In the genomic region with DNA sequence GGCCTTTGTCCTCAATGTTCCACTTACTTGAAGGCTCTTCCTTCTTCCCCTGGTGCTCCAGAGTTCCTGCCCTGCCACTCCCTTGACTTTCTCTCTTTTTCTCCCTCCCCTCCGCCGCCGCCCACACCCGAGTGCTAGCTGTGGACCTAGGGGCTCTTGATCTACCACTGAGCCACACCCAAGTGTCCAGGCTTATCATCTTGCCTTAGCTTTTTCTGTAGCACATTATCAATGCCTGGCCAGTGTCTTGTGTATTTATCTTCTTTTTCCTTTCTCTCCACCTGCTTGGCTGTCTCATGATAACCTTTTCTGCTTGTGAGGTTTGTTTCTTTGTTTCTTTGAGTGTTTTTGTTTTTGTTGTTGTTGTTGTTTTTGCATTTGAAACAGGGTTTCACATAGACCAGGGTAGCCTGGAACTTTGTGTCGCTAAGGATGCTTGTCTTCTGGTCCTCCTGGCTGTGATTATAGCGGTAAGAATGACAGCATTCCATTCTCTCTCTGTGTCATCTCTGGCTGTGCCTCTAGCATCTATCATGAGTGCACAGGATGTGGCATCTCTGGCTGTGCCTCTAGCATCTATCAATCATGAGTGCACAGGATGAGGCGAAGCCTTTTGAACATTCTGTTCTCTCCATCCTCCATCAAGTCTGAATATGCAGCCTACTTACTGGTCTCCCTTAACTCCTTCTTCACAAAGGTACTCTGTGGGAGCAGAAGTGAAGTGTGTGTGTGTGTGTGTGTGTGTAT, we compare ENCODE assay signal across 10 mouse cellular contexts. TPM values are rescaled to one million over a fixed set of nuclear protein-coding genes. Genes with fewer than 3 reads are reported as not detected.
DNase-seq lines count a peak whose midpoint lies in the region; ATAC-seq and TF ChIP-seq lines count a peak whose summit lies in the region.
"Had no signal": no experiment of that assay in that cellular context is flagged by ENCODE, and none has a peak within 500 bp of the region (broad histone marks: within the 10 kb centered on the region; RNA-seq: fewer than 3 reads in every experiment).

A gene (minus strand): TSS at position 68 of the 747 bp plus-strand sequence.

- H3K9ac ChIP-seq in intestine, postnatal 0 days (ENCODE audit: low read depth, low read length): no peak within 1 kb of the TSS
- H3K9ac ChIP-seq in stomach, embryonic 16.5 days (ENCODE audit: low read length): no peak within 1 kb of the TSS
- H3K9ac ChIP-seq: forebrain, embryonic 13.5 days; limb, embryonic 12.5 days had no signal

- no peak for TF ChIP-seq CTCF in intestine, postnatal 0 days (IDR thresholded peaks at IDR 0.05; ENCODE audit: low read depth)

- no peak within 1 kb of the TSS for H3K4me3 ChIP-seq in megakaryocyte, embryonic 14.5 days (replicated peaks)
- no peak within 1 kb of the TSS for H3K4me3 ChIP-seq in intestine, postnatal 0 days (ENCODE audit: low read depth, low read length)
- H3K4me3 ChIP-seq in stomach, embryonic 16.5 days (replicated peaks; ENCODE audit: low read length): no peak within 1 kb of the TSS
- H3K4me3 ChIP-seq: forebrain, embryonic 13.5 days; limb, embryonic 12.5 days had no signal

- H3K27ac ChIP-seq in intestine, postnatal 0 days (ENCODE audit: low read depth, low read length): no peak within 1 kb of the TSS
- H3K27ac ChIP-seq in stomach, embryonic 16.5 days (ENCODE audit: low read length): no peak within 1 kb of the TSS
- H3K27ac ChIP-seq: forebrain, embryonic 13.5 days had no signal

- H3K36me3 ChIP-seq in megakaryocyte, embryonic 14.5 days (replicated peaks; ENCODE audit: low read length): no peaks in the 10 kb centered on the region
- no peaks in the 10 kb centered on the region for H3K36me3 ChIP-seq in intestine, postnatal 0 days (ENCODE audit: control insufficient read depth, insufficient read depth)
- no peaks in the 10 kb centered on the region for H3K36me3 ChIP-seq in stomach, embryonic 16.5 days (ENCODE audit: control insufficient read depth, insufficient read depth, low read length)
- H3K36me3 ChIP-seq: limb, embryonic 12.5 days had no signal

- peaks cover 12% of the 10 kb centered on the region for H3K9me3 ChIP-seq in megakaryocyte, embryonic 14.5 days
- H3K9me3 ChIP-seq in intestine, postnatal 0 days (ENCODE audit: control insufficient read depth): no peaks in the 10 kb centered on the region
- no peaks in the 10 kb centered on the region for H3K9me3 ChIP-seq in stomach, embryonic 16.5 days (replicated peaks; ENCODE audit: control insufficient read depth, low read length)
- H3K9me3 ChIP-seq: forebrain, embryonic 13.5 days; limb, embryonic 12.5 days had no signal

- H3K27me3 ChIP-seq in megakaryocyte, embryonic 14.5 days (replicated peaks): peaks cover 25% of the 10 kb centered on the region
- no peaks in the 10 kb centered on the region for H3K27me3 ChIP-seq in intestine, postnatal 0 days (replicated peaks; ENCODE audit: control insufficient read depth, insufficient read depth, low read length)
- no peaks in the 10 kb centered on the region; the same call in 1 of the 2 replicates for H3K27me3 ChIP-seq in stomach, embryonic 16.5 days (ENCODE audit: control insufficient read depth, insufficient read depth, low read length)

- no peak for DNase-seq in adrenal gland, postnatal 25 days
- DNase-seq in retina, embryonic 14.5 days (ENCODE audit: low spot score): no peak
- DNase-seq in layer of hippocampus, adult 8-10 months (ENCODE audit: low spot score in 2 of 2): no peak
- DNase-seq in left cerebral cortex, adult 18-20 months (ENCODE audit: low spot score in 2 of 2): no peak

- H3K4me1 ChIP-seq in megakaryocyte, embryonic 14.5 days: peaks cover 15% of the 10 kb centered on the region
- no peaks in the 10 kb centered on the region; the same call in 1 of the 2 replicates for H3K4me1 ChIP-seq in intestine, postnatal 0 days (replicated peaks; ENCODE audit: control insufficient read depth, insufficient read depth, low read length)
- H3K4me1 ChIP-seq in stomach, embryonic 16.5 days (ENCODE audit: control insufficient read depth, insufficient read depth, low read length): peaks cover 23% of the 10 kb centered on the region

- WGBS in intestine, postnatal 0 days: 57% methylated on average over 7 of the region's 7 CpGs
- 75% methylated on average over 7 of the region's 7 CpGs for WGBS in stomach, embryonic 16.5 days

- ATAC-seq in megakaryocyte, adult 5-6 weeks (ENCODE audit: poor library complexity, severe bottlenecking): no peak
- no peak for ATAC-seq in intestine, postnatal 0 days
- no peak for ATAC-seq in stomach, embryonic 16.5 days (ENCODE audit: insufficient read depth, low FRiP score)
- ATAC-seq: forebrain, embryonic 13.5 days had no signal

- no peak within 1 kb of the TSS for H3K4me2 ChIP-seq in intestine, postnatal 0 days (replicated peaks; ENCODE audit: low read depth)
- no peak within 1 kb of the TSS for H3K4me2 ChIP-seq in stomach, embryonic 16.5 days (ENCODE audit: low read depth, low read length)
- H3K4me2 ChIP-seq: forebrain, embryonic 13.5 days had no signal

RNA-seq across cellular contexts. Expression of the gene that starts here (rescaled TPM):
- 7.4 and 23.8 TPM in 2 replicates for polyA plus RNA-seq in megakaryocyte, embryonic 14.5 days (2012; ENCODE audit: insufficient read depth, low replicate concordance)
- 5.5 and 10.9 TPM in 2 replicates for total RNA-seq in megakaryocyte, adult 5-6 weeks (2015)
- total RNA-seq in megakaryocyte, adult 5-6 weeks (2017): 4.4 and 6.6 TPM in 2 replicates
- 19.0 and 25.4 TPM in 2 replicates for total RNA-seq in adrenal gland, postnatal 25 days (2021)
- polyA plus RNA-seq in intestine, postnatal 0 days (2015; fragmentation: Nextera tagmentation; extraction: Ambion mirVana): 175 and 178 TPM in 2 replicates
- 42.2 and 45.3 TPM in 2 replicates for polyA plus RNA-seq in stomach, embryonic 16.5 days (2015; fragmentation: Nextera tagmentation; extraction: Ambion mirVana)
- under 1 TPM in 3 of 4 experiments, not detected in 1; 0.54 to 0.98 (median 0.65) TPM for total RNA-seq in layer of hippocampus, adult 8-10 months (2022)
- total RNA-seq in left cerebral cortex, adult 18-20 months (2021): under 1 TPM; 0.59 to 0.63 TPM
